Mouse (Mus musculus) olfactory bulb, adult 2 months (tissue): ENCODE data around the gene Siglecf.

ENCODE experiments used
- CTCF ChIP-seq: fragments of 200-500 bp; IDR thresholded peaks from 2 replicates; pipeline ENCODE4 v1.5.1; 2012; ENCODE audit warnings: low read depth, mild to moderate bottlenecking, low read length, moderate library complexity; ENCODE audit not compliant: insufficient read depth
- POLR2A ChIP-seq: fragments of 200-500 bp; IDR thresholded peaks from 2 replicates; pipeline ENCODE4 v1.6.1; 2012; ENCODE audit warnings: mild to moderate bottlenecking, low read depth, low read length, moderate library complexity; ENCODE audit not compliant: insufficient read depth

- TF ChIP-seq CTCF (no peak), POLR2A (no peak)
Measured at GRCm38 (mm10) chr7:43311632-43312031, 39.5 kb upstream of the Siglecf start.
